Mouse (Mus musculus): ENCODE measurements at regions not wholly inside any gene's neighbourhood (a gene's known extent, or its start where the extent isn't known, plus 50 kb on each side); places are given as distances from the start of the nearest gene placed in this dataset.

- no peak for DNase-seq (ENCODE audit: extremely low spot score)
Observed at GRCm38 (mm10) chrX:121301915-121302314, 989.0 kb upstream of the H2afb3 start.

GRCm38 (mm10) chrX:121291239-121291638 is 978.3 kb upstream of the H2afb3 start:
- DNase-seq (ENCODE audit: extremely low spot score): no peak

DNA sequence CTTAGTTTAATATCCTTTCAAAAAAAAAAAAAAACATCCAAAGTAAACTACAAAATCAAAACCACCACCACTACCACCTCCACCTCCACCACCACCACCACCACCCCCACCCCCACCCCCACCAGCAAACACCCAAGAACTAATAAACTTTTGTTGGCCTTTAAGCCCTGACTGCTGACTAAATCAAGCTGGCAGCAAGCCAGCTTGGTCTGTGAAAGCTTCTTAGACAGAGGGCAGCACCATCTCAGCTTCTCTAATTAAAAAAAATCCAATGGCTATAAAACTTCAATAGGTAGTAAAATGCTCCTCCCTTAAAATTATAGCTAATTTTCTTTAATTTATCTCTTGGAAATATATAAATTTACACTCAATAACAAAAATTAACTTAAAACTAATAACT is 957.2 kb upstream of the H2afb3 start:
- no peak for DNase-seq (ENCODE audit: extremely low spot score)

GRCm38 (mm10) chrX:121269620-121270019 is 956.7 kb upstream of the H2afb3 start:
- DNase-seq (ENCODE audit: extremely low spot score): no peak

GRCm38 (mm10) chrX:121232142-121233000 is 919.5 kb upstream of the H2afb3 start:
- peak; percentile 47 for DNase-seq (ENCODE audit: extremely low spot score)
